Mouse (Mus musculus) C2C12 (cell line): Measurements from ENCODE around the gene Kifap3. TPM values are rescaled to one million over a fixed set of nuclear protein-coding genes. Genes with fewer than 3 reads are reported as not detected.

Source experiments
- H3K27me3 ChIP-seq: one replicate; pipeline ENCODE4 v1.6.1; 2011; ENCODE audit not compliant: control insufficient read depth, insufficient read depth, insufficient read length
- H3K36me3 ChIP-seq: one replicate; pipeline ENCODE4 v1.6.1; 2011; ENCODE audit not compliant: control insufficient read depth, insufficient read depth
- H3K4me3 ChIP-seq: one replicate; pipeline ENCODE4 v1.5.1; 2011; ENCODE audit warnings: mild to moderate bottlenecking, control low read depth; ENCODE audit not compliant: poor library complexity, insufficient read depth, severe bottlenecking
- H3K79me2 ChIP-seq: one replicate; pipeline ENCODE4 v1.6.1; 2011; ENCODE audit not compliant: control insufficient read depth, insufficient read depth
- H3K79me3 ChIP-seq: one replicate; pipeline ENCODE4 v1.6.1; 2011; ENCODE audit warnings: low read depth, control low read depth
- H3ac ChIP-seq: one replicate; pipeline ENCODE3; 2011; ENCODE audit warnings: low read depth; ENCODE audit not compliant: control insufficient read depth, insufficient read length
- CEBPB ChIP-seq: IDR thresholded peaks from one replicate; pipeline ENCODE4 v1.6.1; 2011; ENCODE audit warnings: low read depth, mild to moderate bottlenecking, control low read depth, moderate library complexity
- CTCF ChIP-seq: IDR thresholded peaks from one replicate; pipeline ENCODE4 v1.5.1; 2011; ENCODE audit not compliant: control insufficient read depth, insufficient read depth, insufficient read length
- FOSL1 ChIP-seq: IDR thresholded peaks from one replicate; pipeline ENCODE4 v1.8.0; 2011; ENCODE audit warnings: mild to moderate bottlenecking, low read length; ENCODE audit not compliant: poor library complexity, insufficient read depth, severe bottlenecking
- MAX ChIP-seq: IDR thresholded peaks from one replicate; pipeline ENCODE4 v1.6.1; 2011; ENCODE audit warnings: mild to moderate bottlenecking, control low read depth
- MYOD1 ChIP-seq: IDR thresholded peaks from one replicate; pipeline ENCODE4 v1.6.1; 2011; ENCODE audit warnings: low read depth; ENCODE audit not compliant: control insufficient read depth, insufficient read length
- MYOG ChIP-seq: IDR thresholded peaks from one replicate; pipeline ENCODE4 v1.6.1; 2011; ENCODE audit not compliant: control insufficient read depth, insufficient read length; ENCODE audit errors: extremely low read depth
- USF1 ChIP-seq: IDR thresholded peaks from one replicate; pipeline ENCODE4 v1.6.1; 2011; ENCODE audit warnings: low read depth, mild to moderate bottlenecking, control low read depth, moderate library complexity
- polyA plus RNA-seq: library from polyadenylated mRNA; unstranded; fragments of >200 nt; fragmentation: generic; extraction: Trizol; gene quantifications from one replicate; pipeline ENCODE4 v1.2.1, GENCODE M21; 2012; ENCODE audit warnings: missing spikeins

The Kifap3 gene
- polyA plus RNA-seq, 1 experiment, result 9.5 TPM

- TF ChIP-seq FOSL1, result no peak
- TF ChIP-seq MYOD1, result no peak
- no peak for TF ChIP-seq MAX
- TF ChIP-seq CEBPB, result no peak
- no peak for TF ChIP-seq CTCF
- no peak for TF ChIP-seq USF1
- no peak for TF ChIP-seq MYOG
- Histone ChIP-seq H3K79me3 (no peaks in the 10 kb centered on the region), H3K79me2 (no peaks in the 10 kb centered on the region), H3K4me3 (no peak overlapping the region), H3K36me3 (no peaks in the 10 kb centered on the region), H3ac (no peak overlapping the region), H3K27me3 (no peaks in the 10 kb centered on the region)
Measured at GRCm38 (mm10) chr1:163900168-163900567, 120.8 kb downstream of the Kifap3 start.

GRCm38 (mm10) chr1:163903411-163903810, 124.0 kb downstream of the Kifap3 start:
- H3K79me2 ChIP-seq, result no peaks in the 10 kb centered on the region
- H3K4me3 ChIP-seq, result no peak overlapping the region
- TF ChIP-seq CTCF (no peak), MAX (no peak), USF1 (no peak), FOSL1 (no peak), CEBPB (no peak), MYOD1 (no peak), MYOG (no peak)
- H3K79me3 ChIP-seq, result no peaks in the 10 kb centered on the region
- no peaks in the 10 kb centered on the region for H3K27me3 ChIP-seq
- no peaks in the 10 kb centered on the region for H3K36me3 ChIP-seq
- no peak overlapping the region for H3ac ChIP-seq

GRCm38 (mm10) chr1:163907007-163907811, 127.8 kb downstream of the Kifap3 start:
- Histone ChIP-seq H3K36me3 (no peaks in the 10 kb centered on the region), H3K27me3 (no peaks in the 10 kb centered on the region), H3ac (no peak overlapping the region), H3K4me3 (no peak overlapping the region), H3K79me2 (no peaks in the 10 kb centered on the region), H3K79me3 (no peaks in the 10 kb centered on the region)
- TF ChIP-seq MAX (no peak), CEBPB (no peak), MYOG (no peak), CTCF (no peak), MYOD1 (no peak), USF1 (no peak), FOSL1 (no peak)

GRCm38 (mm10) chr1:163908389-163908788, 129.0 kb downstream of the Kifap3 start:
- Histone ChIP-seq H3K4me3 (no peak overlapping the region), H3ac (no peak overlapping the region), H3K79me2 (no peaks in the 10 kb centered on the region), H3K79me3 (no peaks in the 10 kb centered on the region), H3K36me3 (no peaks in the 10 kb centered on the region), H3K27me3 (no peaks in the 10 kb centered on the region)
- TF ChIP-seq MYOD1, result no peak

GRCm38 (mm10) chr1:163910343-163910742, 131.0 kb downstream of the Kifap3 start:
- Histone ChIP-seq H3K4me3 (no peak overlapping the region), H3K79me2 (no peaks in the 10 kb centered on the region), H3ac (no peak overlapping the region), H3K27me3 (no peaks in the 10 kb centered on the region), H3K36me3 (no peaks in the 10 kb centered on the region), H3K79me3 (no peaks in the 10 kb centered on the region)
- TF ChIP-seq CTCF, result no peak

- H3K79me3 ChIP-seq, result no peaks in the 10 kb centered on the region
Measured at GRCm38 (mm10) chr1:163910785-163911184, 131.4 kb downstream of the Kifap3 start.

More at GRCm38 (mm10) chr1:163910785-163911184, 131.4 kb downstream of the Kifap3 start:
- no peaks in the 10 kb centered on the region for H3K27me3 ChIP-seq
- no peak overlapping the region for H3ac ChIP-seq
- H3K4me3 ChIP-seq, result no peak overlapping the region
- H3K36me3 ChIP-seq, result no peaks in the 10 kb centered on the region
- H3K79me2 ChIP-seq, result no peaks in the 10 kb centered on the region
- TF ChIP-seq CTCF, result no peak
- no peak for TF ChIP-seq MYOD1
- TF ChIP-seq USF1, result no peak
- no peak for TF ChIP-seq MYOG
- no peak for TF ChIP-seq MAX
- no peak for TF ChIP-seq CEBPB
- TF ChIP-seq FOSL1, result no peak
